Mouse (Mus musculus) ES-Bruce4 (cell line): ENCODE data around the gene Atp8a2.

Experiments used
- CTCF ChIP-seq: IDR thresholded peaks from one replicate; pipeline ENCODE4 v1.8.1; 2011; ENCODE audit warnings: low read depth, low read length
- POLR2A ChIP-seq: IDR thresholded peaks from one replicate; pipeline ENCODE4 v1.8.1; 2011; ENCODE audit warnings: low read length; ENCODE audit not compliant: insufficient read depth

GRCm38 (mm10) chr14:59903484-59904130, 293.4 kb downstream of the Atp8a2 start:
- no peak for TF ChIP-seq POLR2A
- no peak for TF ChIP-seq CTCF
